In genomic region chr4:141571337-141571739, GRCm38 (mm10) we compare ENCODE assay signal across 13 mouse cellular contexts. TPM values are rescaled to one million over a fixed set of nuclear protein-coding genes. Genes with fewer than 3 reads are reported as not detected.
DNase-seq lines count a peak whose midpoint lies in the region; ATAC-seq and TF ChIP-seq lines count a peak whose summit lies in the region.
"Had no signal": no experiment of that assay in that cellular context is flagged by ENCODE, and none has a peak within 500 bp of the region (broad histone marks: within the 10 kb centered on the region; RNA-seq: fewer than 3 reads in every experiment).

No protein-coding gene starts in this region.

- no peak for ATAC-seq in hindbrain, embryonic 13.5 days (ENCODE audit: low FRiP score)
- no peak for ATAC-seq in midbrain, embryonic 13.5 days
- ATAC-seq in forebrain, postnatal 0 days: no peak

- TF ChIP-seq POLR2A in ES-Bruce4 (IDR thresholded peaks at IDR 0.05; ENCODE audit: insufficient read depth, low read length): peak; percentile 31

- peak; percentile 100 for TF ChIP-seq EP300 in ES-Bruce4 (IDR thresholded peaks at IDR 0.05; ENCODE audit: insufficient read depth, low read depth, low read length)

- H3K27me3 ChIP-seq in hindbrain, embryonic 13.5 days: no peaks in the 10 kb centered on the region; the same call in 1 of the 2 replicates
- no peaks in the 10 kb centered on the region for H3K27me3 ChIP-seq in hindbrain, embryonic 10.5 days (ENCODE audit: insufficient read depth, poor library complexity, severe bottlenecking)
- no peaks in the 10 kb centered on the region for H3K27me3 ChIP-seq in ES-Bruce4 (ENCODE audit: control insufficient read depth, insufficient read depth, low read length, poor library complexity, severe bottlenecking)
- H3K27me3 ChIP-seq in midbrain, embryonic 13.5 days: no peaks in the 10 kb centered on the region
- H3K27me3 ChIP-seq in forebrain, postnatal 0 days (ENCODE audit: insufficient read depth, low read length): no peaks in the 10 kb centered on the region

- no peaks in the 10 kb centered on the region for H3K4me1 ChIP-seq in hindbrain, embryonic 13.5 days (replicated peaks)
- H3K4me1 ChIP-seq in hindbrain, embryonic 10.5 days (replicated peaks): no peaks in the 10 kb centered on the region
- peaks cover 18% of the 10 kb centered on the region for H3K4me1 ChIP-seq in ES-Bruce4 (ENCODE audit: control insufficient read depth, insufficient read depth, low read length)
- no peaks in the 10 kb centered on the region for H3K4me1 ChIP-seq in midbrain, embryonic 13.5 days (replicated peaks)
- no peaks in the 10 kb centered on the region for H3K4me1 ChIP-seq in forebrain, postnatal 0 days (ENCODE audit: insufficient read depth)

- no peak for TF ChIP-seq CTCF in ES-Bruce4 (IDR thresholded peaks at IDR 0.05; ENCODE audit: low read depth, low read length)
- TF ChIP-seq CTCF in forebrain, postnatal 0 days (IDR thresholded peaks at IDR 0.05; ENCODE audit: low read depth): no peak

- H3K9me3 ChIP-seq in hindbrain, embryonic 13.5 days: no peaks in the 10 kb centered on the region
- no peaks in the 10 kb centered on the region for H3K9me3 ChIP-seq in hindbrain, embryonic 10.5 days
- no peaks in the 10 kb centered on the region for H3K9me3 ChIP-seq in ES-Bruce4 (replicated peaks; ENCODE audit: control insufficient read depth, insufficient read depth, low read length, poor library complexity, severe bottlenecking)
- H3K9me3 ChIP-seq in midbrain, embryonic 13.5 days: no peaks in the 10 kb centered on the region
- H3K9me3 ChIP-seq in forebrain, postnatal 0 days (ENCODE audit: low read length): no peaks in the 10 kb centered on the region
- H3K9me3 ChIP-seq: heart, embryonic 15.5 days; liver, embryonic 13.5 days had no signal

- 83% methylated on average over 6 of the region's 6 CpGs for WGBS in hindbrain, embryonic 13.5 days
- WGBS in hindbrain, embryonic 10.5 days: 73% methylated on average over 6 of the region's 6 CpGs
- 80% methylated on average over 6 of the region's 6 CpGs for WGBS in midbrain, embryonic 13.5 days
- 86% methylated on average over 6 of the region's 6 CpGs for WGBS in forebrain, postnatal 0 days

- H3K4me3 ChIP-seq in hindbrain, embryonic 13.5 days: no peak overlapping the region
- no peak overlapping the region for H3K4me3 ChIP-seq in hindbrain, embryonic 10.5 days
- peak overlapping the region; percentile 55 for H3K4me3 ChIP-seq in ES-Bruce4 (ENCODE audit: low read depth, low read length)
- no peak overlapping the region for H3K4me3 ChIP-seq in midbrain, embryonic 13.5 days (replicated peaks)
- H3K4me3 ChIP-seq in forebrain, postnatal 0 days (ENCODE audit: low read depth, low read length): no peak overlapping the region
- H3K4me3 ChIP-seq: heart, embryonic 15.5 days; liver, embryonic 13.5 days had no signal

- no peak overlapping the region for H3K27ac ChIP-seq in hindbrain, embryonic 13.5 days
- H3K27ac ChIP-seq in hindbrain, embryonic 10.5 days: no peak overlapping the region
- peak overlapping the region; percentile 57 for H3K27ac ChIP-seq in ES-Bruce4 (ENCODE audit: insufficient read depth, low read length)
- H3K27ac ChIP-seq in midbrain, embryonic 13.5 days: no peak overlapping the region
- H3K27ac ChIP-seq in forebrain, postnatal 0 days (ENCODE audit: low read depth, low read length): no peak overlapping the region
- H3K27ac ChIP-seq: heart, embryonic 15.5 days; liver, embryonic 13.5 days had no signal

- 0 out of 2 replicates have a peak overlapping the region, but pooled peaks have one; percentile 24 for H3K9ac ChIP-seq in hindbrain, embryonic 13.5 days
- H3K9ac ChIP-seq in ES-Bruce4 (ENCODE audit: low read depth, poor library complexity, severe bottlenecking): peak overlapping the region; percentile 45
- no peak overlapping the region for H3K9ac ChIP-seq in midbrain, embryonic 13.5 days (replicated peaks)
- H3K9ac ChIP-seq in forebrain, postnatal 0 days: no peak overlapping the region
- H3K9ac ChIP-seq: heart, embryonic 15.5 days; liver, embryonic 13.5 days had no signal

- no peak for DNase-seq in hindbrain, embryonic 10.5 days (ENCODE audit: low spot score)
- DNase-seq in adrenal gland, adult 8-10 months: peak; percentile 65
- peak; percentile 87 to 95 for DNase-seq in kidney, postnatal 25 days
- no peak for DNase-seq in thymus, postnatal 10 days (ENCODE audit: low spot score in 2 of 2)
- DNase-seq in forebrain, postnatal 0 days: no peak
- DNase-seq: cerebellum, adult 18-20 months; embryo, embryonic 11 days; liver, embryonic 13.5 days; spleen, adult 18-20 months had no signal

- H3K4me2 ChIP-seq in hindbrain, embryonic 13.5 days: no peak overlapping the region
- no peak overlapping the region for H3K4me2 ChIP-seq in midbrain, embryonic 13.5 days (replicated peaks)
- no peak overlapping the region for H3K4me2 ChIP-seq in forebrain, postnatal 0 days (ENCODE audit: low read depth)
- H3K4me2 ChIP-seq: heart, embryonic 15.5 days; liver, embryonic 13.5 days had no signal

- H3K36me3 ChIP-seq in hindbrain, embryonic 13.5 days: no peaks in the 10 kb centered on the region
- H3K36me3 ChIP-seq in hindbrain, embryonic 10.5 days: no peaks in the 10 kb centered on the region
- H3K36me3 ChIP-seq in ES-Bruce4 (ENCODE audit: control insufficient read depth, insufficient read depth, low read length, poor library complexity, severe bottlenecking): no peaks in the 10 kb centered on the region
- no peaks in the 10 kb centered on the region for H3K36me3 ChIP-seq in midbrain, embryonic 13.5 days
- no peaks in the 10 kb centered on the region for H3K36me3 ChIP-seq in forebrain, postnatal 0 days (ENCODE audit: insufficient read depth)
- H3K36me3 ChIP-seq: heart, embryonic 15.5 days; liver, embryonic 13.5 days had no signal

RNA-seq across cellular contexts. Expression of gene Spen, which starts 32.9 kb away (rescaled TPM):
- polyA plus RNA-seq in hindbrain, embryonic 13.5 days (2015; fragmentation: Nextera tagmentation; extraction: Ambion mirVana): 19.2 and 19.7 TPM in 2 replicates
- polyA plus RNA-seq in hindbrain, embryonic 10.5 days (2016; fragmentation: Nextera tagmentation; extraction: Ambion mirVana): 12.8 and 14.2 TPM in 2 replicates
- polyA plus RNA-seq in ES-Bruce4 (2011; ENCODE audit: insufficient read depth, insufficient read length, low read depth, missing spikeins): 39.6 and 46.9 TPM in 2 replicates
- 10 to 100 TPM; 53.0 to 94.3 (median 63.4) TPM for total RNA-seq in adrenal gland, adult 8-10 months (2022)
- 18.3 and 20.5 TPM in 2 replicates for polyA plus RNA-seq in midbrain, embryonic 13.5 days (2015; fragmentation: Nextera tagmentation; extraction: Ambion mirVana)
- total RNA-seq in forebrain, postnatal 0 days (2014; rRNA removed): 21.7 and 24.7 TPM in 2 replicates
- 6.0 and 10.7 TPM in 2 replicates for polyA plus RNA-seq in forebrain, postnatal 0 days (2015; fragmentation: Nextera tagmentation; extraction: Ambion mirVana)

RNA-seq across cellular contexts. Expression of gene Fblim1, which starts 34.6 kb away (rescaled TPM):
- polyA plus RNA-seq in hindbrain, embryonic 13.5 days (2015; fragmentation: Nextera tagmentation; extraction: Ambion mirVana): 41.0 and 43.3 TPM in 2 replicates
- polyA plus RNA-seq in hindbrain, embryonic 10.5 days (2016; fragmentation: Nextera tagmentation; extraction: Ambion mirVana): 33.7 and 34.4 TPM in 2 replicates
- 73.8 and 76.6 TPM in 2 replicates for polyA plus RNA-seq in ES-Bruce4 (2011; ENCODE audit: insufficient read depth, insufficient read length, low read depth, missing spikeins)
- 10 to 100 TPM; 10.2 to 21.0 (median 17.6) TPM for total RNA-seq in adrenal gland, adult 8-10 months (2022)
- polyA plus RNA-seq in midbrain, embryonic 13.5 days (2015; fragmentation: Nextera tagmentation; extraction: Ambion mirVana): 24.0 and 24.7 TPM in 2 replicates
- 20.8 and 22.3 TPM in 2 replicates for total RNA-seq in forebrain, postnatal 0 days (2014; rRNA removed)
- polyA plus RNA-seq in forebrain, postnatal 0 days (2015; fragmentation: Nextera tagmentation; extraction: Ambion mirVana): 24.9 and 26.1 TPM in 2 replicates

RNA-seq across cellular contexts. Expression of gene Tmem82, which starts 47.1 kb away (rescaled TPM):
- 0.25 and 0.43 TPM in 2 replicates for polyA plus RNA-seq in hindbrain, embryonic 13.5 days (2015; fragmentation: Nextera tagmentation; extraction: Ambion mirVana)
- 1.2 and 1.5 TPM in 2 replicates for polyA plus RNA-seq in hindbrain, embryonic 10.5 days (2016; fragmentation: Nextera tagmentation; extraction: Ambion mirVana)
- 3.4 and 4.5 TPM in 2 replicates for polyA plus RNA-seq in ES-Bruce4 (2011; ENCODE audit: insufficient read depth, insufficient read length, low read depth, missing spikeins)
- 1 to 10 TPM; 1.1 to 2.7 (median 2.1) TPM for total RNA-seq in adrenal gland, adult 8-10 months (2022)
- polyA plus RNA-seq in midbrain, embryonic 13.5 days (2015; fragmentation: Nextera tagmentation; extraction: Ambion mirVana): 0.10 and 0.27 TPM in 2 replicates
- 0.33 and 0.54 TPM in 2 replicates for total RNA-seq in forebrain, postnatal 0 days (2014; rRNA removed)
- polyA plus RNA-seq in forebrain, postnatal 0 days (2015; fragmentation: Nextera tagmentation; extraction: Ambion mirVana): 0.21 and 0.24 TPM in 2 replicates

RNA-seq across cellular contexts. Expression of gene Slc25a34, which starts 52.3 kb away (rescaled TPM):
- polyA plus RNA-seq in hindbrain, embryonic 13.5 days (2015; fragmentation: Nextera tagmentation; extraction: Ambion mirVana): 0.26 TPM in 1 of 2 replicates, not detected in the other
- polyA plus RNA-seq in hindbrain, embryonic 10.5 days (2016; fragmentation: Nextera tagmentation; extraction: Ambion mirVana): 0.10 TPM in 1 of 2 replicates, not detected in the other
- 0.82 and 1.8 TPM in 2 replicates for polyA plus RNA-seq in ES-Bruce4 (2011; ENCODE audit: insufficient read depth, insufficient read length, low read depth, missing spikeins)
- 1 to 10 TPM; 1.3 to 5.1 (median 2.6) TPM for total RNA-seq in adrenal gland, adult 8-10 months (2022)
- 0.17 and 0.19 TPM in 2 replicates for polyA plus RNA-seq in midbrain, embryonic 13.5 days (2015; fragmentation: Nextera tagmentation; extraction: Ambion mirVana)
- total RNA-seq in forebrain, postnatal 0 days (2014; rRNA removed): 4.0 and 4.8 TPM in 2 replicates
- polyA plus RNA-seq in forebrain, postnatal 0 days (2015; fragmentation: Nextera tagmentation; extraction: Ambion mirVana): 0.72 and 1.1 TPM in 2 replicates

Comparison
In these comparisons a context has a peak if more than half of its experiments do, and no peak if none do; other contexts are left out.
1. H3K9ac ChIP-seq: peak in hindbrain, embryonic 13.5 days (single experiment) and ES-Bruce4 (single experiment); none in midbrain, embryonic 13.5 days (single experiment) and forebrain, postnatal 0 days (single experiment).
2. DNase-seq: peak in adrenal gland, adult 8-10 months (single experiment) and kidney, postnatal 25 days (2 of 2); none in hindbrain, embryonic 10.5 days (single experiment), thymus, postnatal 10 days (0 of 2) and forebrain, postnatal 0 days (single experiment).